Mouse (Mus musculus) forebrain, embryonic 10.5 days (tissue): ENCODE data around the gene Olfr1276. TPM values are rescaled to one million over a fixed set of nuclear protein-coding genes. Genes with fewer than 3 reads are reported as not detected.

ENCODE experiments used
- DNase-seq: peaks from one replicate; pipeline ENCODE4 v3.0.0-alpha.2; 2017; ENCODE audit warnings: low spot score; ENCODE audit errors: extremely low spot score
- H3K27ac ChIP-seq: fragments of 300-500 bp; sonication (generic); 2 replicates; pipeline ENCODE4 v1.5.1; 2016; ENCODE audit warnings: mild to moderate bottlenecking
- H3K27me3 ChIP-seq: fragments of 300-500 bp; sonication (generic); 2 replicates; pipeline ENCODE4 v1.6.1; 2016; ENCODE audit warnings: mild to moderate bottlenecking; ENCODE audit not compliant: poor library complexity, severe bottlenecking
- H3K36me3 ChIP-seq: fragments of 300-500 bp; sonication (generic); replicated peaks from 2 replicates; pipeline ENCODE4 v1.6.1; 2016; ENCODE audit warnings: mild to moderate bottlenecking, moderate library complexity
- H3K4me1 ChIP-seq: fragments of 300-500 bp; sonication (generic); 2 replicates; pipeline ENCODE4 v1.6.1; 2016
- H3K4me3 ChIP-seq: fragments of 300-500 bp; sonication (generic); 2 replicates; pipeline ENCODE4 v1.5.1; 2016; ENCODE audit warnings: mild to moderate bottlenecking, moderate library complexity
- H3K9me3 ChIP-seq: fragments of 300-500 bp; sonication (generic); 2 replicates; pipeline ENCODE4 v1.6.1; 2016; ENCODE audit warnings: mild to moderate bottlenecking, moderate library complexity
- WGBS: fragments of 180-500 bp; shearing (Covaris S2); methylation state at CpG from one replicate; pipeline ENCODE4 v1.1.7; 2016; 5-methylcytosine and 5-hydroxymethylcytosine counted together
- polyA plus RNA-seq: library from polyadenylated mRNA; unstranded; fragments of >200 nt; fragmentation: Nextera tagmentation; extraction: Ambion mirVana; gene quantifications from 2 replicates; pipeline ENCODE4 v1.2.1, GENCODE M21; 2016

The Olfr1276 gene
- polyA plus RNA-seq: not detected in 2 replicates

GRCm38 (mm10) chr2:111254216-111254615, at the start of gene Olfr1276:
TSS of gene Olfr1276 (plus strand) at chr2:111254516.
- Histone ChIP-seq H3K9me3 (no peaks in the 10 kb centered on the region), H3K36me3 (no peaks in the 10 kb centered on the region), H3K4me1 (no peaks in the 10 kb centered on the region), H3K4me3 (no peak within 1 kb of the TSS), H3K27ac (no peak within 1 kb of the TSS), H3K27me3 (no peaks in the 10 kb centered on the region)
- no peak for DNase-seq

GRCm38 (mm10) chr2:111229502-111229901, 24.8 kb upstream of the Olfr1276 start, which contains the start of gene 4930430A15Rik:
TSS of gene 4930430A15Rik (minus strand) at chr2:111229602.
- 88% methylated on average over 6 of the region's 6 CpGs for WGBS
- no peak within 1 kb of the TSS for H3K27ac ChIP-seq
- no peaks in the 10 kb centered on the region for H3K27me3 ChIP-seq
- no peak within 1 kb of the TSS for H3K4me3 ChIP-seq
- no peaks in the 10 kb centered on the region for H3K36me3 ChIP-seq
- 0 out of 2 replicates have a peak, but pooled peaks cover 4% of the 10 kb centered on the region for H3K9me3 ChIP-seq
- no peaks in the 10 kb centered on the region for H3K4me1 ChIP-seq
- no peak for DNase-seq

- no peaks in the 10 kb centered on the region for H3K9me3 ChIP-seq
- no peak for DNase-seq
- no peak within 1 kb of the TSS for H3K27ac ChIP-seq
- H3K27me3 ChIP-seq: no peaks in the 10 kb centered on the region
- H3K4me1 ChIP-seq: no peaks in the 10 kb centered on the region
- WGBS: 83% methylated on average over 1 of the region's 1 CpGs
- no peaks in the 10 kb centered on the region for H3K36me3 ChIP-seq
- H3K4me3 ChIP-seq: no peak within 1 kb of the TSS
Observed at GRCm38 (mm10) chr2:111235186-111235585, 19.1 kb upstream of the Olfr1276 start, which contains the start of gene Olfr1275. TSS of gene Olfr1275 (minus strand) at chr2:111235286.

- no peak for DNase-seq
- Histone ChIP-seq H3K27me3 (no peaks in the 10 kb centered on the region), H3K27ac (no peak within 1 kb of the TSS), H3K36me3 (no peaks in the 10 kb centered on the region), H3K4me3 (no peak within 1 kb of the TSS), H3K9me3 (no peaks in the 10 kb centered on the region), H3K4me1 (no peaks in the 10 kb centered on the region)
- 84% methylated on average over 2 of the region's 2 CpGs for WGBS
Observed at GRCm38 (mm10) chr2:111274006-111274405, 19.7 kb downstream of the Olfr1276 start, which contains the start of gene Olfr1277. TSS of gene Olfr1277 (minus strand) at chr2:111274106.

GRCm38 (mm10) chr2:111289836-111290235, 35.5 kb downstream of the Olfr1276 start, which contains the start of gene Olfr1278:
TSS of gene Olfr1278 (plus strand) at chr2:111290136.
- DNase-seq: no peak
- Histone ChIP-seq H3K9me3 (no peaks in the 10 kb centered on the region), H3K36me3 (no peaks in the 10 kb centered on the region), H3K4me3 (no peak within 1 kb of the TSS), H3K27me3 (no peaks in the 10 kb centered on the region), H3K27ac (no peak within 1 kb of the TSS), H3K4me1 (no peaks in the 10 kb centered on the region)

- H3K27me3 ChIP-seq: no peaks in the 10 kb centered on the region
- no peaks in the 10 kb centered on the region for H3K4me1 ChIP-seq
- no peak overlapping the region for H3K4me3 ChIP-seq
- no peak for DNase-seq
- H3K9me3 ChIP-seq: no peaks in the 10 kb centered on the region
- H3K36me3 ChIP-seq: no peaks in the 10 kb centered on the region
- no peak overlapping the region for H3K27ac ChIP-seq
Observed at GRCm38 (mm10) chr2:111298541-111298940, 44.2 kb downstream of the Olfr1276 start.

- Histone ChIP-seq H3K9me3 (no peaks in the 10 kb centered on the region), H3K27me3 (no peaks in the 10 kb centered on the region), H3K4me3 (no peak within 1 kb of the TSS), H3K4me1 (no peaks in the 10 kb centered on the region), H3K27ac (no peak within 1 kb of the TSS), H3K36me3 (no peaks in the 10 kb centered on the region)
- no peak for DNase-seq
Observed at GRCm38 (mm10) chr2:111300374-111300773, 46.1 kb downstream of the Olfr1276 start, which contains the start of gene Olfr1279. TSS of gene Olfr1279 (plus strand) at chr2:111300635.

Other genes starting within 250 kb of the Olfr1276 start
- not detected in 2 replicates for gene Gm13941, start 148.5 kb upstream of the Olfr1276 start, polyA plus RNA-seq
- gene Gm15130, start 101.6 kb upstream of the Olfr1276 start, polyA plus RNA-seq: not detected in 2 replicates
- gene 4930430A15Rik, start 24.9 kb upstream of the Olfr1276 start, polyA plus RNA-seq: not detected in 2 replicates
- not detected in 2 replicates for gene Olfr1275, start 19.2 kb upstream of the Olfr1276 start, polyA plus RNA-seq
- not detected in 2 replicates for gene Olfr1277, start 19.6 kb downstream of the Olfr1276 start, polyA plus RNA-seq
- gene Olfr1278, start 35.6 kb downstream of the Olfr1276 start, polyA plus RNA-seq: not detected in 2 replicates
- 0.04 TPM in 1 of 2 replicates, not detected in the other for gene Olfr1279, start 46.1 kb downstream of the Olfr1276 start, polyA plus RNA-seq
- gene Olfr1280, start 59.5 kb downstream of the Olfr1276 start, polyA plus RNA-seq: not detected in 2 replicates
- gene Olfr1281, start 72.0 kb downstream of the Olfr1276 start, polyA plus RNA-seq: not detected in 2 replicates
- not detected in 2 replicates for gene Olfr1282, start 81.6 kb downstream of the Olfr1276 start, polyA plus RNA-seq
- not detected in 2 replicates for gene Olfr1283, start 112.3 kb downstream of the Olfr1276 start, polyA plus RNA-seq
- gene Olfr1284, start 121.0 kb downstream of the Olfr1276 start, polyA plus RNA-seq: not detected in 2 replicates
- gene Olfr1286, start 168.6 kb downstream of the Olfr1276 start, polyA plus RNA-seq: not detected in 2 replicates
- not detected in 2 replicates for gene Olfr1287, start 194.6 kb downstream of the Olfr1276 start, polyA plus RNA-seq
- gene Olfr1288, start 219.6 kb downstream of the Olfr1276 start, polyA plus RNA-seq: not detected in 2 replicates
- not detected in 2 replicates for gene Olfr1289, start 226.3 kb downstream of the Olfr1276 start, polyA plus RNA-seq
- gene Olfr1290, start 239.3 kb downstream of the Olfr1276 start, polyA plus RNA-seq: not detected in 2 replicates
- not detected in 2 replicates for gene Olfr1291-ps1, start 242.7 kb downstream of the Olfr1276 start, polyA plus RNA-seq